Mouse (Mus musculus) liver, embryonic 13.5 days (tissue): ENCODE data around the gene Gprin2. TPM values are rescaled to one million over a fixed set of nuclear protein-coding genes. Genes with fewer than 3 reads are reported as not detected.
A peak's percentile ranks its signal among the peaks of the same experiment; 100 is the strongest.

Source experiments
- ATAC-seq: fragments of 200-750 bp; cut with Nextera tagmentation; 2 replicates; pipeline ENCODE4 v1.8.0; 2017; ENCODE audit warnings: low read depth, mild to moderate bottlenecking, moderate number of reproducible peaks, moderate library complexity
- DNase-seq: peaks from one replicate; pipeline ENCODE4 v3.0.0; 2022
- H3K27ac ChIP-seq: fragments of 300-500 bp; sonication (generic); 2 replicates; pipeline ENCODE4 v1.5.1; 2015; ENCODE audit warnings: moderate library complexity, mild to moderate bottlenecking, inconsistent platforms
- H3K27me3 ChIP-seq: fragments of 300-500 bp; sonication (generic); 2 replicates; pipeline ENCODE4 v1.6.1; 2015; ENCODE audit warnings: mild to moderate bottlenecking, inconsistent platforms
- H3K36me3 ChIP-seq: fragments of 300-500 bp; sonication (generic); 2 replicates; pipeline ENCODE4 v1.6.1; 2015; ENCODE audit warnings: mild to moderate bottlenecking, inconsistent platforms
- H3K4me1 ChIP-seq: fragments of 300-500 bp; sonication (generic); replicated peaks from 2 replicates; pipeline ENCODE4 v1.6.1; 2015; ENCODE audit warnings: inconsistent platforms
- H3K4me2 ChIP-seq: fragments of 300-500 bp; sonication (generic); 2 replicates; pipeline ENCODE4 v1.6.1; 2015; ENCODE audit warnings: inconsistent platforms, mild to moderate bottlenecking, moderate library complexity
- H3K4me3 ChIP-seq: fragments of 300-500 bp; sonication (generic); replicated peaks from 2 replicates; pipeline ENCODE4 v1.5.1; 2015; ENCODE audit warnings: mild to moderate bottlenecking, inconsistent platforms
- H3K9ac ChIP-seq: fragments of 300-500 bp; sonication (generic); 2 replicates; pipeline ENCODE4 v1.6.1; 2015; ENCODE audit warnings: mild to moderate bottlenecking, inconsistent platforms
- H3K9me3 ChIP-seq: fragments of 300-500 bp; sonication (generic); replicated peaks from 2 replicates; pipeline ENCODE4 v1.6.1; 2016; ENCODE audit warnings: inconsistent platforms
- WGBS: fragments of 180-500 bp; shearing (Covaris S2); methylation state at CpG from one replicate; pipeline ENCODE4 v1.1.7; 2015; ENCODE audit not compliant: insufficient replicate concordance; 5-methylcytosine and 5-hydroxymethylcytosine counted together
- polyA plus RNA-seq: library from polyadenylated mRNA; unstranded; fragments of >200 nt; fragmentation: Nextera tagmentation; extraction: Ambion mirVana; gene quantifications from 2 replicates; pipeline ENCODE4 v1.2.1, GENCODE M21; 2015

Gprin2 gene
- polyA plus RNA-seq = 0.06 TPM in 2 replicates

DNA sequence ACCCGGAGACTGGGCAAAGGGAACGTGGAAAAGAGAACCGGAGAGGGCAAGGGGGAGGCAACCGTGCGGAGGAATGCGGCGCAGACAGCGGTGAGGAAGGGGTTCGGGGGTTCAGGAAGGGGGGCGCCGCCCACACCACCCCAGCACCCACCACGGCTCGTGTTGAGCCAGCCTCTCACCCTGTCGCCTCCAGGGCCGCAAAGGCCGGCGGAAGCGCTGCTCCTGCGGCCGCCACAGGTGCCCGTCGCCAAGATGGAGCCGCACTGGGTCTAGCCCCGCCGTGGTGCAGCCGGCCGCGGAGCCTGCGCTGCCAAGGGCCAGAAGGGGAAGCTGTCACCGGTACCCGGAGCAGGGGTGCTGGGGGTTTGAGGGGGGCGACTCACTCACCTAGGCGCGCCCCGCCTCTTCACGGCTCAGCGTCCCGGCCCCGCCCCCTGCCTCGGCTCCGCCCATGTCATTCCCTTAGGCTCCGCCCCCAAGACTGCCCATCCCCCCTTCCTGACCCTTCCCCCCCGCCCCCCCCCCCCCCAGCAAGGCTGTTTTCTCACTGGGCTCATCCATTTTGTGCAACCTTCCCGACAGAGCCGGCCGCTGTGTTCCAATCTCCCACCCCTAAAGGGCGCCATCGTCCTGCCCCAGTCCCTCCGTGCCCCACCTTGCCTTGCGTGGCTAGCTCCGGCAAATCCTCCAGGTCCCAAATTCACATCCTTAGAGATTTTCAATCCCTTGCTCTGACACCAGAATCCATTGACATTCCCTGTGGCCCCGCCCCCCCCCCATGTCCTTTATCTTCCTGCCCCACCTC lies at the start of gene Gprin2:
Gprin2 (minus strand) TSS at position 423 of the 805 bp plus-strand sequence.
- DNase-seq (peak; percentile 11), ATAC-seq (0 out of 2 replicates have a peak, but pooled peaks have one; percentile 17)
- H3K9ac ChIP-seq = no peak within 1 kb of the TSS
- H3K36me3 ChIP-seq = no peaks in the 10 kb centered on the region
- H3K27me3 ChIP-seq = peaks cover 39% of the 10 kb centered on the region
- no peak within 1 kb of the TSS for H3K27ac ChIP-seq
- H3K4me1 ChIP-seq = peaks cover 6% of the 10 kb centered on the region; the same call in 1 of the 2 replicates
- H3K4me2 ChIP-seq = peak within 1 kb of the TSS; percentile 69
- 3% methylated on average over 49 of the region's 52 CpGs for WGBS
- peak within 1 kb of the TSS; percentile 57 for H3K4me3 ChIP-seq
- H3K9me3 ChIP-seq = no peaks in the 10 kb centered on the region

DNA sequence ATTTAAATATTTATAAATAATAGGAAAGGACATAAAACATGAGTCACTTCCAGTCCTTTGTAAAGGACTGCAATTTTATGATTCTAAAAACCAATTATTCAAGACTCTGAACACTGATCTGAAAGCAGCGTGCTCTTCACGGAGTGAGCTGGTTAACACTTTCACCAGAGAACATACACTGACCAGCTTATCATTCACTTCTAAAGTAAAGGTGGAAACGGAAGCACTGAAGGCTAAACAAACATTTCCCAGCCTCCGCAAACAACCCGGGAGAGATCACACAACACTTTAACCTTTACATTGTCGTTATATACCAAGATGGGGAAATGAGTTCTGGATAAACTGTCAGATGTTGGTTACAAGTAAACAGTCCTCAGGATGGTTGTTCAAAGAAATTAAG lies 39.2 kb upstream of the Gprin2 start:
- Histone ChIP-seq H3K4me2 (no peak overlapping the region), H3K9ac (no peak overlapping the region), H3K27ac (no peak overlapping the region), H3K9me3 (no peaks in the 10 kb centered on the region), H3K4me1 (peaks cover 9% of the 10 kb centered on the region; the same call in 1 of the 2 replicates), H3K4me3 (no peak overlapping the region), H3K36me3 (peaks cover 6% of the 10 kb centered on the region; the same call in 1 of the 2 replicates), H3K27me3 (no peaks in the 10 kb centered on the region)
- no peak for DNase-seq
- peak; percentile 74 for ATAC-seq
- WGBS = 54% methylated on average over 6 of the region's 6 CpGs

DNA sequence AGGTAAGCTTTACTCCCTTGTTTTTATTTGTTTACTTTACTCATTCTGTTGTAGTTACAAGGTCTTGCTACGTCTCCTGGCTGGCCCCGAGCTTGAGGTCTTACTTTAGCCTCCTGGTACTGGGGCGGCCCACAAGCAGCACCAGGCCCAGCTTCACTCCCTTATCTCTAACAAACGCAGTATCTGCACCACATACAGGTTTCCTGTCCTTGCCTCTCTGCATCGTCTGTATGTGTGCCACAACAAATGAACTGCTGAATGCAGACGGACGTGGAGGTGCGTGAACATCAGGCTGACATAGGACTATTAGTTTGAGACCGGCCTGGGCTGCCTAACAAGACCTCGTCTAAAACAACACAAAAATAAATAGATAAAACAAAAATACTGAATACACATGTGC lies 38.8 kb upstream of the Gprin2 start:
- DNase-seq (peak; percentile 2), ATAC-seq (no peak)
- Histone ChIP-seq H3K4me2 (no peak overlapping the region), H3K4me1 (peaks cover 9% of the 10 kb centered on the region; the same call in 1 of the 2 replicates), H3K36me3 (peaks cover 6% of the 10 kb centered on the region; the same call in 1 of the 2 replicates), H3K27ac (peak overlapping the region; percentile 71), H3K4me3 (no peak overlapping the region), H3K9me3 (no peaks in the 10 kb centered on the region), H3K27me3 (no peaks in the 10 kb centered on the region), H3K9ac (no peak overlapping the region)
- WGBS = 22% methylated on average over 10 of the region's 10 CpGs

DNA sequence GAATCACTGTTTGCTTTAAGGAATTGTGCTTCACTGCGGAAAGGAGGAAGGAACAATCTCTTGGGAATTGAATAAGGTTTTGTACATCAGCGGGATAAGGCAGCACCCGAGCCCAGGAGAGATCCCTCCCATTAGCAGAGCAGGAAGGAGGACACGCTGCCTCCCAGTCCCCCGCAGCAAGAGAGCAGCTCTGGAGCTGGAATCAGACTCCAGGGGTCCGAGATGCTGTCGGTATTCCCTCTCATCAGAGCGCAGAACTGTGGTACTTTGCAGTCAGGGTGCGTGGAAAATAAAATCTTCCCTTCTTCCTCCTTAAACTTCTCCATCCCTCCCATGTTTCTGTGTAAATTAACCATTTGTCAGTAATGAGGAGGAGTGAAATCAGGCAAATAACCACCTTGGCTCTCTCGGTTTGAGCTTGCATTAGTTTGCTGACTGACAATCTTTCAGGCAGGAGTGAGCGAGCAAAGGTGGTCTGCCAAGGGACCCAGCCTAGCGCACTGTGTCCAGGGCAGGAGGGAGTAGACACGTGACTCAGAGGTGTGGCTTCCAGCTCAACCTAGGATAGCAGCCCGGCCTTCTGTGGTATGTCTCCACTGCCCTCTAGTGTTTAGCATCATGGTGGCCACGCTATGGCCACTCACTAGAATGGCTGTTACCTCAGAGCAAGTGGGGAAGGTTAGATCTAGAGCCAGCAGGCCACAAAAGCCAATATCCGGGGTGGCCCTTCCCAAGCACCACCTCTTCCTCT lies 33.4 kb upstream of the Gprin2 start:
- Histone ChIP-seq H3K36me3 (peaks cover 11% of the 10 kb centered on the region; the same call in 1 of the 2 replicates), H3K27ac (no peak overlapping the region), H3K27me3 (no peaks in the 10 kb centered on the region), H3K4me2 (peak overlapping the region; percentile 48), H3K4me1 (peaks cover 5% of the 10 kb centered on the region; the same call in 1 of the 2 replicates), H3K9ac (no peak overlapping the region), H3K9me3 (no peaks in the 10 kb centered on the region), H3K4me3 (no peak overlapping the region)
- peak; percentile 42 for DNase-seq
- WGBS = 13% methylated on average over 16 of the region's 16 CpGs
- ATAC-seq = peak; percentile 90

DNA sequence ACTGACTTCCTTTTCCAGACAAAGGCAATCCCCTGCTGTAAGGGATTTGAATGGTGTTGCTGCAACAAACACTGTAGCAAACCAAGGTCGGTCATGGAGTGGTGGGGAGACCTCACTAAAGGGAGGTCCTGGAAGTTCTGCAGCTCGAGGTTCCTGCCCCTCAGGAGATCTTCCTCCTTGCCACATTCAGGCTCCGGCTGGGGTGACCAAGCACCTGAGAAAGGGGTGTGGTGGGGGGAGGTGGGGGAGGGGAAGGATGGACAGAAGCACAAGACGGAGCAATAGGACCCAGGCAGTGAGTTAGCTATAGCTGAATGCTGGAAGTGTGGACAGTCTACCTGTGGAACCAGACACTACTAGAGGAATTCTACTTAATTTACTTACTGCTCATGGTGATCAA lies 32.4 kb upstream of the Gprin2 start:
- Histone ChIP-seq H3K36me3 (peaks cover 11% of the 10 kb centered on the region; the same call in 1 of the 2 replicates), H3K4me2 (no peak overlapping the region), H3K9me3 (no peaks in the 10 kb centered on the region), H3K4me3 (no peak overlapping the region), H3K27me3 (no peaks in the 10 kb centered on the region), H3K27ac (no peak overlapping the region), H3K9ac (no peak overlapping the region), H3K4me1 (peaks cover 5% of the 10 kb centered on the region; the same call in 1 of the 2 replicates)
- no peak for DNase-seq
- ATAC-seq = no peak
- 57% methylated on average over 4 of the region's 4 CpGs for WGBS

DNA sequence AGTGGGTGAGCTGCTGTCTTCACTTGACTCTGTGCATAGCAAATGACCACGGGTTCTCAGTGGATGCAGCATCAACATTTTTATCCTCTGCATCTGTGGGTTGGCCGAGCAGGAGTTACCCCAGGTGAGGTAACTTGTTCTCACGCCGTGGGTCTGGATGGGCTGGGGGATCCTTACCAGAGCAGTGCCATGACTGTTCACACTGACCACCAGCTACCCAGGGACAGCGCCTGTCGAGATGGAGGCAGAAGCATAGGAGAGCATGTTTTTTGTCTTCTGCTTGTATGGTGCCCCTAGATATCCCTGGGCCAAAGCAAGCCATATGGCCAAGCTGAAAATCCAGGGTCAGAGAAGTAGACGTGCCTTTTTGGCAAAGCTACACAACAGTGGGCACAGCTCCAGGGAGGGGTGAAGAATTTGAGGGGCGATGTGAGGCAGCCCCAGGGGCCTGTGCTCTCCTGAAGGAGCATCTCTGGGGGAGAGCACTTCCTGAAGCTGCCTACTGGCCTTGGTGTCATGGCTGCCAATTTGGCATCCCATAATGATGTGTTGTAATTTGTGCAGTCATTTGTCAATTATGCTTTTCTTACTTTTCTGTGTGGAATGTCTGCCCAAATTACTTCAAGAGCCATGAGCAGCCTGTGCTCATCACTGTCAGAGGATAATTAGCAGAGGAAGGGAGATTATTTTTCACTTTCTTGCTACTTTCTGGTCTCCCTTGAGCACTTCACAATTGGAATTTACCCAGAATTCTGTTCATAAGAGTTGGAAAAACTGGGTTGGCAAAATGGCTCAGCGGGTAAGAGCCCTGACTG lies 31.6 kb upstream of the Gprin2 start:
- DNase-seq (no peak), ATAC-seq (no peak)
- Histone ChIP-seq H3K4me2 (no peak overlapping the region), H3K4me1 (peaks cover 5% of the 10 kb centered on the region; the same call in 1 of the 2 replicates), H3K36me3 (peaks cover 11% of the 10 kb centered on the region; the same call in 1 of the 2 replicates), H3K4me3 (no peak overlapping the region), H3K9me3 (no peaks in the 10 kb centered on the region), H3K27me3 (no peaks in the 10 kb centered on the region), H3K27ac (no peak overlapping the region), H3K9ac (no peak overlapping the region)
- 72% methylated on average over 9 of the region's 9 CpGs for WGBS

DNA sequence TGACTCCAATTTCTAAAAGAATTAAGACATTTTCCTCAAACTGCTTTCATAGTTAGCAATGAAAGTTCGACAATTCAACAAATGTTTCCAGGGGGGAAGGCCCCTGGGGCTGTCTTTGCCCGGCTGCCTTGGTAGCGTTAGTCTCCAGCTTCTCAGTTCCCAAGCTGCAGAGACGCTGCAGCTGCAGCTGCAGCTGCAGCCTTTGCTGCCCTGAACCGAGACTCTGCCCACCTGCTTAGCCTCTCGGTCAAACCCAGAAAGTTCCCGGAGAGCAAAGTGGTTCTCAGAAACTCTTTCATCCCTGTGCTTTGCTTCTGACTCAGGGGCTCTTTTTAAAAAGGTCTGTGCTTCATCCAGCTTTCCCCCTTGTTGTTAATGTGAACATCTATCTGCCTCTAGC lies 30.9 kb upstream of the Gprin2 start:
- H3K4me1 ChIP-seq = peaks cover 5% of the 10 kb centered on the region; the same call in 1 of the 2 replicates
- ATAC-seq = no peak
- H3K4me2 ChIP-seq = no peak overlapping the region
- no peak for DNase-seq
- no peak overlapping the region for H3K4me3 ChIP-seq
- no peaks in the 10 kb centered on the region for H3K9me3 ChIP-seq
- no peak overlapping the region for H3K9ac ChIP-seq
- no peak overlapping the region for H3K27ac ChIP-seq
- peaks cover 8% of the 10 kb centered on the region; the same call in 1 of the 2 replicates for H3K36me3 ChIP-seq
- no peaks in the 10 kb centered on the region for H3K27me3 ChIP-seq
- WGBS = 73% methylated on average over 7 of the region's 7 CpGs

DNA sequence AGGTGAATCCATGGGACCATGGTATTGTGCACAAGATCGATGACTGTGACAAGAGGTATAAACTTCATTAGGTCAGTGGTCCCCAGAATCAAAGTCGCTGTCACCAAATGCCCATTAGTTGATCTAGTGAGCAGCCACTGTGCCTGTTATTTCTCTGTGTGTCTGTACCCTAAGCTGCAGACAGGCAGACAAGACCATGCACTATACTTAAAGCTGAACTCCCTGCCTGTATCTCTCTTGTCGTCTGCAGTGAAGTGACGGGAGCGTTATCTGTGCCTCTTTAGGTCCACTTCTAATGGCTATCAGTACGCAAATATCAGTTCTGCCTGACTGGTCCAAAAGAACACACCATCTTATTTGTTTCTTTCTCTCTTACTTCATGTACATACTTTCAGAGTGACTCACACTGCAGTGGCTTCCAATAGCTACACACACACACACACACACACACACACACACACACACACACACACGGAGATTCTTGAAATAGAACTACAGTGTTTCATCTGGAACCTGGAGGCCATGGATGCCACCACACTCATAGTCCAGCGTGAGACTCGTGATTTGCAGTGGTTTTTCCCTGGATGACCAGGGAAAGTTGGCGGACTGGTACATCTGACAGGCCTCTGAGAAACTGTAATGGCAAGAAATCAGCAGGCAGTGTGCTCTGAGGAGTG lies 27.5 kb upstream of the Gprin2 start:
- 65% methylated on average over 10 of the region's 10 CpGs for WGBS

DNA sequence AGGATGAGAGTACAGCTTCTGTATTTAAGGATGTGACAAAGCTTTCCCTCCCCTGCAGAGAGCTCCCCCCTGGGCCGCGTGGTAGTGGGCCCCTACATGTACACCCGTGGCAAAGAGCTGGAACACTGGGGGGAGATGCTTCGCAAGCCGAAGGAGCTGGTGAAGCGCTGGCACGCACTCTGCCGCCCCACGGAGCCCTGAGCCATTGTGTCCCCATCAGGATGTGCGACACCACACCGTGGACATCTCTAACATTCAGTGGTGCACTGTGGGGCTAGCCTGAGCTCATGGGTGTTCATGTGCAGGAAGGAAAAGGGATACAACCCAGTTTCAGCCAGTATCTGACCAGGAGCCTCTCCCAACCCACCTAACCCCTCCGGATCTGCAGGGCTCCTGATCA lies 26.5 kb upstream of the Gprin2 start:
- H3K4me3 ChIP-seq = no peak overlapping the region
- H3K36me3 ChIP-seq = 0 out of 2 replicates have a peak, but pooled peaks cover 5% of the 10 kb centered on the region
- H3K9ac ChIP-seq = no peak overlapping the region
- 73% methylated on average over 12 of the region's 12 CpGs for WGBS
- no peaks in the 10 kb centered on the region for H3K9me3 ChIP-seq
- no peaks in the 10 kb centered on the region for H3K4me1 ChIP-seq
- no peak overlapping the region for H3K27ac ChIP-seq
- H3K27me3 ChIP-seq = no peaks in the 10 kb centered on the region
- ATAC-seq (no peak), DNase-seq (no peak)
- H3K4me2 ChIP-seq = no peak overlapping the region

More for the DNA sequence above, 27.5 kb upstream of the Gprin2 start:
- no peaks in the 10 kb centered on the region for H3K4me1 ChIP-seq
- 0 out of 2 replicates have a peak, but pooled peaks cover 5% of the 10 kb centered on the region for H3K36me3 ChIP-seq
- no peak overlapping the region for H3K27ac ChIP-seq
- no peak for DNase-seq
- ATAC-seq = no peak
- no peak overlapping the region for H3K4me3 ChIP-seq
- H3K9me3 ChIP-seq = no peaks in the 10 kb centered on the region
- H3K9ac ChIP-seq = no peak overlapping the region
- H3K27me3 ChIP-seq = no peaks in the 10 kb centered on the region
- no peak overlapping the region for H3K4me2 ChIP-seq

DNA sequence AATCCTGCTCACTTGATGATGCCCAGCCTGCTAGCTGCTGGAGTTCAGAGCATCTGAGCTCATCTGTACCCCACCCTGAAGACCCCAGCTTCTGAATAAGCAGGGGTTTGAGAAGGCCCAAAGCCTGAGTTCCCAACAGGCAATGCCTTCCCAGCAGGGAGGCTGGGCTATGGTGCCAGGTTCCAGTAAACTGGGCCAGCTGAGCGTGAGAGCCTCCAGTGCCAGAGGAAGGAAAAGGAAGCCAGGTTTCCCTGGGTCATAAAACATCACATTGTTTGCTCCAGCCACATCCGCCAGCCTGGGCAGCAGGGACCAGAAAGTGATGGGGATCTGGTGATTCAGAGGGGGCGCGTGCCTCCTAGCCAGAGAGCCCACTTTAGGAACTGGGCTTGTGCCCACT lies 25.1 kb upstream of the Gprin2 start:
- DNase-seq = no peak
- WGBS = 64% methylated on average over 4 of the region's 4 CpGs

More for the DNA sequence above, 25.1 kb upstream of the Gprin2 start:
- no peak overlapping the region for H3K4me3 ChIP-seq
- H3K9ac ChIP-seq = no peak overlapping the region
- H3K9me3 ChIP-seq = no peaks in the 10 kb centered on the region
- no peaks in the 10 kb centered on the region for H3K27me3 ChIP-seq
- no peaks in the 10 kb centered on the region for H3K4me1 ChIP-seq
- no peak overlapping the region for H3K27ac ChIP-seq
- 0 out of 2 replicates have a peak, but pooled peaks cover 2% of the 10 kb centered on the region for H3K36me3 ChIP-seq
- no peak for ATAC-seq
- H3K4me2 ChIP-seq = no peak overlapping the region
